Mouse (Mus musculus) liver, adult 2 months (tissue): ENCODE data around the gene Per1.

Source experiments
- CTCF ChIP-seq: fragments of 200-500 bp; IDR thresholded peaks from 2 replicates; pipeline ENCODE4 v1.5.1; 2011; ENCODE audit warnings: low read depth, low read length, control low read depth
- POLR2A ChIP-seq: fragments of 200-500 bp; IDR thresholded peaks from 2 replicates; pipeline ENCODE4 v1.6.1; 2011; ENCODE audit warnings: low read length, control low read depth; ENCODE audit not compliant: insufficient read depth; ENCODE audit errors: extremely low read depth

- TF ChIP-seq POLR2A (no peak), CTCF (no peak)
These were observed 35.0 kb upstream of the Per1 start for GRCm38 (mm10) chr11:69059975-69060411.
